Mouse (Mus musculus): ENCODE data around the gene Hdgfl3. TPM values are rescaled to one million over a fixed set of nuclear protein-coding genes. Genes with fewer than 3 reads are reported as not detected.

The Hdgfl3 gene
- polyA plus RNA-seq (2012; rRNA removed), result 3.1 and 4.5 TPM in 2 replicates

- no peak for DNase-seq (ENCODE audit: low read depth)
These were observed at the start of gene Hdgfl3 for GRCm38 (mm10) chr7:81934267-81934745. TSS of gene Hdgfl3 (minus strand) at chr7:81934473.

GRCm38 (mm10) chr7:81983651-81984050, 49.4 kb upstream of the Hdgfl3 start:
- DNase-seq (ENCODE audit: low read depth), result no peak

DNA sequence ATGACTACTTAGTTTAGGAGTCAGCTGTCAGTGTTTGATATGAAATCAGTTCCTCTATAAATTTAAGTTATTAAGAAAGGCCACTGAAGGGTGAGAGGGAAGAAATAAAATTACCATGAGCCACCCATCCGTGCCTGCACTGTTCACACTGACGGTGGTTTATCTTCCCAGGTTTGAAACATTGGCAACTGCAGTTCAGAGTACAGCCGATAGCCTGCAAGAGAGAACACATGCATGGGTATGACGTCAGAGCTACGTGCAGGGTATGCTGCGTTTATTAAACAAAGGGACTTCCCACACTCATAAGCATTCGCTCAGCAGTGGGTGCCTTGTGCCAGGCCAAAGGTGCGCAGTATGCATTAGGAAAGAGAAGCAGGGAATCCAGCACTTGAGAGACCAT, 44.0 kb upstream of the Hdgfl3 start:
- DNase-seq (ENCODE audit: low read depth), result no peak

DNA sequence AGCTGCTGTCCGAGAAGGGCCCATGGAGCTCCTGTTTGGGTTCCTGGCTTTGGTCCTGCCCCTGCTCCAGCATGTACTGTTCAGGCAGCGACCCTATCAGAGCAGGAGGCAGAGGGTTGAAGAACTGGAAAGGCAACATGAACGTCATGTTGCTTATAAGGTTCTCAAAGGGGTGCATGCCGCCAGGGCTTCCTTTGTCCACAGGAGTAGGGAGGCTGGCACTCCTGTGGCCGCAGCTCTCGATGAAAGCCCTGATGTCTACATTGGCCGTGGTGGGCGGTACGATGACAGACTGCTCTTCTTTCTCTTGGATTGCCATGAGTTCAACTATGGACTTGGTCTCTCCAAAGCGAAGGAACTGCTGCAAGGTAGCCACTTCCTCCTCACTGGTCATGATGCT, 40.3 kb upstream of the Hdgfl3 start:
- no peak for DNase-seq (ENCODE audit: low read depth)

- DNase-seq (ENCODE audit: low read depth), result no peak
These were observed 39.7 kb upstream of the Hdgfl3 start for GRCm38 (mm10) chr7:81973939-81974338.

GRCm38 (mm10) chr7:81973339-81973738, 39.1 kb upstream of the Hdgfl3 start:
- no peak for DNase-seq (ENCODE audit: low read depth)

DNA sequence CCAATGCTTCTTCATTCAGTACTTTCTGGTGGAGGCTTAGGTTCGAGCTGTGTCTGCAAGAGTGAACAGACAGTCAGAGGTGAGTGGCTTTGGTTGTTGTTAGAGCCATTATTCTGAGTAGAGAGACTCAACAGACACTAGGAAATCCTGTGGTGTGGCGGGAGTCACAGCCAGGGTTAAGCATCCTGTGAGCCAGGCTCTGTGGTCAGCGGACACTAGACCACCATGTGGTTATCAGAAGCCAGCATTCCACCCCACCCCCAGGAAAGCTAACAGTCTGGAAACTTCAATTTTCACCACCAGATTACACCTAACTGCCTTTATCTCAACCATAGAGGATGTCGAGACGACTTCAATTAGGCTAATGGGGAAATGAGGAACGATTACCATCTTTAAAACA, 34.7 kb upstream of the Hdgfl3 start:
- DNase-seq (ENCODE audit: low read depth), result no peak

GRCm38 (mm10) chr7:81968451-81968850, 34.2 kb upstream of the Hdgfl3 start:
- no peak for DNase-seq (ENCODE audit: low read depth)

DNA sequence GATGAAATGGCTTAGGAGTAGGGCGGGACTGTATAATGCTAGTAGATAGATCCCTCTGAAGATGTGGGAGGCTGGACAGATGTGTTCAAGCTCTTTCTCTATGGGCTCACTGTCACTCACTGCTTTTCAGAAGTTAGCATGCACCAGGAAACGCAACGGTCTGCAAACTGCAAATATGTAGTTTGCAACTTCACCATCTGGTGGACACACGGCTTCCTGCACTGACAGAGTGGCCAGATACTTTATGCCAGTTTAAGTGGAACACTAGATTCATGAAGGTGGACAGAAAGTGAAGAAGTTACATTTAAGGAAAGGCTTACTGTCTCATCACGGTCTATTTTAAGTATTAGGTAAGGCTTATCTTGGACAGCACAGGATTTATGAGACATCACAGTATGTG, 31.9 kb upstream of the Hdgfl3 start:
- no peak for DNase-seq (ENCODE audit: low read depth)

GRCm38 (mm10) chr7:81959704-81960103, 25.4 kb upstream of the Hdgfl3 start:
- DNase-seq (ENCODE audit: low read depth), result no peak

- DNase-seq (ENCODE audit: low read depth), result no peak
These were observed 20.1 kb upstream of the Hdgfl3 start for GRCm38 (mm10) chr7:81954208-81954846.

GRCm38 (mm10) chr7:81950499-81950898, 16.2 kb upstream of the Hdgfl3 start:
- DNase-seq (ENCODE audit: low read depth), result no peak

- no peak for DNase-seq (ENCODE audit: low read depth)
These were observed 11.1 kb upstream of the Hdgfl3 start for GRCm38 (mm10) chr7:81945398-81945797.

- no peak for DNase-seq (ENCODE audit: low read depth)
These were observed 533 bp upstream of the Hdgfl3 start for GRCm38 (mm10) chr7:81934806-81935205.

DNA sequence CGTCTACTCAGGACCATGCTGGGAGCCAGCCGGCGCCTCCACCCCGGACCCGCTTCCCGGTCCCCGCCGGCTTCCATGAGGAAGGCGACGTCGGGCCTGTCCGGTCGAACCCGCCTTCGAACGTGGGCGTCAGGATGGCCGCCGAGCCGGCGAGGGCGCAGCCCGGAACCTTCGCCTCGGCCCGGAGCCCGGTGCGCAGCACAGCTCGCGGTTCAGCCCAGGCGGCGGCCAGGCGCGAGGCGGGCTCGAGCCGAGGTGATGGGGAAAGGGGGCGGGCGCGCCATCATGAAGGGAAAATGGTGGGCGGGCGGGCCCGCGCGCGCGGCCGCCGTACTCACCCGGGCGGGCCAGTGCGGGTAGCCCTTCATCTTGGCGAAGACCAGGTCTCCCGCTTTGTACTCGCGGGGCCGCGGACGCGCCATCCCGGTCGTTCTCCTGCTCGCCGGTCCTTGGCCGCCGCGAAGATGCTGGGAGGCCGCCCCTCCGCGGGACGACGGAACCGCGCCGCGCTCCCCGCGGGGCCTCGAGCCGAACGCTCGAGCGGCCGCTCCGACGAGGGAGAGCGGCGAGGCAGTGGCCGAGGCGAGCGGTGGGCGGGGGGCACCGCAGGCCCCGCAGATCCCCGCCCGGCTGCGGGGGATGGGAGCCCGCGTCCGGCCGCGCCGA, 539 bp downstream of the Hdgfl3 start:
- no peak for DNase-seq (ENCODE audit: low read depth)

DNA sequence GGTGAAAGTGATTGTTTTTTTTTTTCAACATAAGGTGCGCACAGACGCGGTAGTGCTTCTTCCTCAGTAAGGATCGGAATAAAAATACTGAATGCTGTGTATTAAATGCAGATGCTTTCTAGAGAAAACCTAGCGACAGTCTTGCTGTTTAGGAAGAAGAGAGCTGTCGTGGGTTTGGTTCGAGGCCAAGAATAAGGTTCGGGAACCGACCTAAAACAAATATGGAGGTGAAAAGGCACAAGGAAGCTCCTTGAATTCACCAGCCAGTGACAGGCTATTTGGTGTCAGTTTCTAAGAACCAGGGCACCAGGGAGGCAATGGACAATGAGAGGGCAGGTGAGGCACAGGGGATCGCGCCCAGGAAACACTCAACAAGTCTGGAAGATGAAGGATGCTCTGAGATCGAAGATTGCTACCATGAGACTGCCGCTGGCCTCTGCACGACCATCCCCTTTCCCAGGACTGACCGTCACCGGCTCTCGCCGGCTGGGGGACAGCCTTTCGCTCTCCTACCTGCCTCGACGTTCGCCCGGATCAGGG, 1.1 kb downstream of the Hdgfl3 start:
- no peak for DNase-seq (ENCODE audit: low read depth)

GRCm38 (mm10) chr7:81932521-81933045, 1.7 kb downstream of the Hdgfl3 start:
- no peak for DNase-seq (ENCODE audit: low read depth)

- DNase-seq (ENCODE audit: low read depth), result no peak
These were observed 5.3 kb downstream of the Hdgfl3 start for GRCm38 (mm10) chr7:81928998-81929397.

DNA sequence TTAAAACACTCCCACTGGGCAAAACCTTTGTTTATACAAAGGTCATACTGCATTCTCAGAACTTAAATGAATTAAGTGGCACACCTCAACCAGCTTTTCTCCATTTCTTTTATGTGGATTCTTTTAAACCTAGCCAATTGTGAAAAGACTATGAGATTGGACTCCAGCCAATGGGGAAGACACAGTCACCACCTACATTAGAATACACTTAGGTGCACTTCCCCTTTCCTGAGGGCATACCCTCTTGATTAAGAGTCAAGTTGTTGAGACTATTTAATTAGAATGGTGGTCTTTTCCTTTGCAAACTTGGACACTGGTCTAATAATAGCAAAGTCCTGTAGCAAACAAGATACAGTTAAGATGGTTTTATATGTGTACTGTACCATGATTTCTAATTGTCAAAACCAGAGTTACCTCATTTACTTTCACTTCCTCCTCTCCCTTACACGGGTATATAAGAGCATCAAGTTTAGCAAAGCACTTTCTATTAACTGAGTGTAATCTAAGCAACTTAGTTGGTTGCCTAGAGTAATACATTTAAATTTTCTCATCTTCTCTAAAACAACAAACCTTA, 12.8 kb downstream of the Hdgfl3 start:
- no peak for DNase-seq (ENCODE audit: low read depth)

DNA sequence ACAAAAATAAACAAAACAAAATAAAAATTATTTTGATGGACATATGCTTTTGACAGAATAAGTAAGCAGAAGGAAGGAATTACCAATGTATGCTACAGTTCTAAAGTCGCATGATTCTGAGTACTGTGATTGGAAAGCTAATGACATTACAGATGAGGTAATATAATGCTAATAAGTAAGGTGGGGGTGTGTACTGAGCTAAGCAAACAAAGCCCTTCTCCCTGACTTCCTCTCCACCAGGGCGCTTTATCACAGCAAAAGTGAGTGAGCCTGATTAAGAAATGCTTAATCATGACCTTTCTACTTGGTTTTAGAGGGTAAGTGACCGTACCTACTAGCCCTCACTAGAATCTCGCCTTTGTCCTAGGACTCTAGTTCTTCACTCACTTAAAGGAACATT, 14.0 kb downstream of the Hdgfl3 start:
- no peak for DNase-seq (ENCODE audit: low read depth)

- no peak for DNase-seq (ENCODE audit: low read depth)
These were observed 16.0 kb downstream of the Hdgfl3 start for GRCm38 (mm10) chr7:81918316-81918715.

DNA sequence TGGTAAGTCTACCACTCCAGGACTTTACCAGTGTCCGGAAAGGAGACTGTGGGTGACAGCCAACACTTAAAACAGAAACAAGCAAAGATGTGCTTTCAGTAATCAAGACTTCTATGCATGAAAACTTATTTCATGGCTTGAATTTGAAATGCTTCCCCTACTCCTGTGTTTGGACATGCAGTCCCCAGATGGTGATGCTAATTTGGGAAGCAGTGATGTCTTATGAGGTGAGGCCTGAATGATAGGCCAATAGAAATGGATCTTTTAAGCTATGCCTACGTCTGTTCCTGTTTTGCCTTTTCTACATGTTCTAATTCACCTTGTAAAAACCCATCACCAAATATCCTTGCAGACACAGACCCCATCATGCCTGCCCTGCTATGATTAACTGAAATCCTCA, 29.3 kb downstream of the Hdgfl3 start:
- no peak for DNase-seq (ENCODE audit: low read depth)

DNA sequence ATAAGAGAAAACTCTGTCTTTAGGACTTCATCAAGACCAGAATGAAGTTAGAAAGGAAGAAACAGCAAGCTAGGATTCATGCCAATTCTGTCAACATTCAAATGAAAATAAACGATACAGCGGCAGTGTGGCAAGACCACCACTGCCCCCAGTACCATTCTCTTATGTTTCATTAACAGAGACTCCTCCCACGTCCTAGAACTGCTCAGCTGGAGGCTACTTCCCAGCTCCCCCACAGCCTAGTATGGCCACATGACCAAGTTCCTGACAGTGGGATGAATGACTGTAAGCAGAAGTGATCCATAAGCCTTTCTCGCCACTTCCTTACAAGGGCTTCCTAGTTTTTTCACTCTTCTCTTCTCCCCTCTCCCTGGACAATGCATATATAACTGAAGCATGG, 30.2 kb downstream of the Hdgfl3 start:
- no peak for DNase-seq (ENCODE audit: low read depth)
